Mouse (Mus musculus): ENCODE measurements around the gene 1110051M20Rik. TPM values are rescaled to one million over a fixed set of nuclear protein-coding genes. Genes with fewer than 3 reads are reported as not detected.

1110051M20Rik gene
- polyA plus RNA-seq, 1 experiment from 2014 or later, result 27.0 TPM

GRCm38 (mm10) chr2:91387287-91387958 lies 57.1 kb downstream of the 1110051M20Rik start:
- ATAC-seq, result no peak
- H3K27ac ChIP-seq (ENCODE audit: low read length), result no peak overlapping the region
- no peak for TF ChIP-seq EP300 (IDR thresholded peaks at IDR 0.05)
- TF ChIP-seq CTCF (IDR thresholded peaks at IDR 0.05), result no peak
- no peaks in the 10 kb centered on the region for H3K4me1 ChIP-seq (ENCODE audit: insufficient read depth, low read depth, low read length)
- no peak for DNase-seq (ENCODE audit: low spot score)
- H3K4me2 ChIP-seq (replicated peaks; ENCODE audit: low read depth, low read length), result no peak overlapping the region
- no peaks in the 10 kb centered on the region for H3K36me3 ChIP-seq (ENCODE audit: insufficient read depth, low read length)
- no peak overlapping the region for H3K4me3 ChIP-seq (ENCODE audit: low read depth, low read length)
- H3K9me3 ChIP-seq (ENCODE audit: low read length), result no peaks in the 10 kb centered on the region
- H3K27me3 ChIP-seq (replicated peaks; ENCODE audit: insufficient read depth, low read length), result no peaks in the 10 kb centered on the region
- H3K9ac ChIP-seq (replicated peaks; ENCODE audit: low read depth), result no peak overlapping the region
- 84% methylated on average over 6 of the region's 6 CpGs for WGBS

GRCm38 (mm10) chr2:91386547-91387286 lies 57.8 kb downstream of the 1110051M20Rik start:
- Histone ChIP-seq H3K9ac (replicated peaks; ENCODE audit: low read depth) (no peak overlapping the region), H3K36me3 (ENCODE audit: insufficient read depth, low read length) (no peaks in the 10 kb centered on the region), H3K27me3 (replicated peaks; ENCODE audit: insufficient read depth, low read length) (no peaks in the 10 kb centered on the region), H3K27ac (ENCODE audit: low read length) (no peak overlapping the region), H3K4me3 (ENCODE audit: low read depth, low read length) (no peak overlapping the region), H3K4me1 (ENCODE audit: insufficient read depth, low read depth, low read length) (no peaks in the 10 kb centered on the region), H3K9me3 (ENCODE audit: low read length) (no peaks in the 10 kb centered on the region), H3K4me2 (replicated peaks; ENCODE audit: low read depth, low read length) (no peak overlapping the region)
- no peak for TF ChIP-seq EP300 (IDR thresholded peaks at IDR 0.05)
- TF ChIP-seq CTCF (IDR thresholded peaks at IDR 0.05), result no peak
- no peak for DNase-seq (ENCODE audit: low spot score)
- WGBS, result 51% methylated on average over 5 of the region's 5 CpGs
- no peak for ATAC-seq

GRCm38 (mm10) chr2:91383294-91383693 lies 61.2 kb downstream of the 1110051M20Rik start:
- DNase-seq (ENCODE audit: low spot score) (no peak), ATAC-seq (no peak)
- no peaks in the 10 kb centered on the region for H3K4me1 ChIP-seq (ENCODE audit: insufficient read depth, low read depth, low read length)
- WGBS, result 85% methylated on average over 6 of the region's 6 CpGs
- no peaks in the 10 kb centered on the region for H3K27me3 ChIP-seq (replicated peaks; ENCODE audit: insufficient read depth, low read length)
- no peak overlapping the region for H3K4me2 ChIP-seq (replicated peaks; ENCODE audit: low read depth, low read length)
- no peak overlapping the region for H3K27ac ChIP-seq (ENCODE audit: low read length)
- H3K4me3 ChIP-seq (ENCODE audit: low read depth, low read length), result no peak overlapping the region
- no peaks in the 10 kb centered on the region for H3K9me3 ChIP-seq (ENCODE audit: low read length)
- TF ChIP-seq CTCF (IDR thresholded peaks at IDR 0.05), result no peak
- TF ChIP-seq EP300 (IDR thresholded peaks at IDR 0.05), result no peak
- H3K36me3 ChIP-seq (ENCODE audit: insufficient read depth, low read length), result no peaks in the 10 kb centered on the region
- H3K9ac ChIP-seq (replicated peaks; ENCODE audit: low read depth), result no peak overlapping the region

GRCm38 (mm10) chr2:91377038-91377437 lies 67.5 kb downstream of the 1110051M20Rik start:
- 48% methylated on average over 7 of the region's 7 CpGs for WGBS
- Histone ChIP-seq H3K4me3 (ENCODE audit: low read depth, low read length) (no peak overlapping the region), H3K4me2 (replicated peaks; ENCODE audit: low read depth, low read length) (no peak overlapping the region), H3K9ac (replicated peaks; ENCODE audit: low read depth) (no peak overlapping the region), H3K27me3 (replicated peaks; ENCODE audit: insufficient read depth, low read length) (no peaks in the 10 kb centered on the region), H3K36me3 (ENCODE audit: insufficient read depth, low read length) (no peaks in the 10 kb centered on the region), H3K27ac (ENCODE audit: low read length) (no peak overlapping the region), H3K9me3 (ENCODE audit: low read length) (no peaks in the 10 kb centered on the region), H3K4me1 (ENCODE audit: insufficient read depth, low read depth, low read length) (no peaks in the 10 kb centered on the region)
- no peak for DNase-seq (ENCODE audit: low spot score)
- no peak for TF ChIP-seq EP300 (IDR thresholded peaks at IDR 0.05)
- TF ChIP-seq CTCF (IDR thresholded peaks at IDR 0.05), result no peak
- no peak for ATAC-seq

DNA sequence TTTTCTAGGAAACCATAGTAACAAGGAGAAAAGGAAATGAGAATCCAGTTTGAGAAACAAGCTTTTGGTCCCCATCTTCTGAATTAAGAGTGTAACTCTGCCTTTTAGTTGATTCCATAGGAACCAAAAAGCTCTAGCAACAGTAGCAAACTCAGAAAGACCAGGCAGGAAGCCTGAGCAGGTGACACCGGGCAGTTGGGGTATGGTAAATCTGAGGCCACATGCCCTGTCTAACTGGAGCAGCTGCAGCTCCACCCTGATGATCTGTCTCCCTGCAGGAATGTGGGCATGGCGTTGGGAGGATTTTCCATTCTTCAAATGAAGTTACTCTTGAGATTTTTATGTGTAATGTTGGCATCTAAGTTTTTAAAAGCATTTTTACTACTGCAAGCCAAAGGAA lies 74.2 kb downstream of the 1110051M20Rik start:
- no peak overlapping the region for H3K9ac ChIP-seq (replicated peaks; ENCODE audit: low read depth)
- DNase-seq (ENCODE audit: low spot score) (no peak), ATAC-seq (no peak)
- no peaks in the 10 kb centered on the region for H3K36me3 ChIP-seq (ENCODE audit: insufficient read depth, low read length)
- peaks cover 5% of the 10 kb centered on the region; the same call in 1 of the 2 replicates for H3K9me3 ChIP-seq (ENCODE audit: low read length)
- H3K27me3 ChIP-seq (replicated peaks; ENCODE audit: insufficient read depth, low read length), result no peaks in the 10 kb centered on the region
- no peak overlapping the region for H3K4me2 ChIP-seq (replicated peaks; ENCODE audit: low read depth, low read length)
- no peak for TF ChIP-seq EP300 (IDR thresholded peaks at IDR 0.05)
- TF ChIP-seq CTCF (IDR thresholded peaks at IDR 0.05), result no peak
- 55% methylated on average over 2 of the region's 2 CpGs for WGBS
- no peak overlapping the region for H3K4me3 ChIP-seq (ENCODE audit: low read depth, low read length)
- no peak overlapping the region for H3K27ac ChIP-seq (ENCODE audit: low read length)
- no peaks in the 10 kb centered on the region for H3K4me1 ChIP-seq (ENCODE audit: insufficient read depth, low read depth, low read length)

- Histone ChIP-seq H3K4me1 (ENCODE audit: insufficient read depth, low read depth, low read length) (peaks cover 10% of the 10 kb centered on the region), H3K4me2 (replicated peaks; ENCODE audit: low read depth, low read length) (no peak overlapping the region), H3K4me3 (ENCODE audit: low read depth, low read length) (no peak overlapping the region), H3K27ac (ENCODE audit: low read length) (no peak overlapping the region), H3K27me3 (replicated peaks; ENCODE audit: insufficient read depth, low read length) (no peaks in the 10 kb centered on the region), H3K9ac (replicated peaks; ENCODE audit: low read depth) (no peak overlapping the region), H3K9me3 (ENCODE audit: low read length) (peaks cover 5% of the 10 kb centered on the region; the same call in 1 of the 2 replicates), H3K36me3 (ENCODE audit: insufficient read depth, low read length) (no peaks in the 10 kb centered on the region)
- TF ChIP-seq EP300 (IDR thresholded peaks at IDR 0.05), result no peak
- TF ChIP-seq CTCF (IDR thresholded peaks at IDR 0.05), result no peak
- DNase-seq (ENCODE audit: low spot score) (no peak), ATAC-seq (no peak)
- 95% methylated on average over 2 of the region's 2 CpGs for WGBS
These were observed 81.2 kb downstream of the 1110051M20Rik start for GRCm38 (mm10) chr2:91363272-91363671.

All from lung, postnatal 0 days (tissue).